Mouse (Mus musculus) G1E (cell line): ENCODE results near the gene Anp32b. TPM values are rescaled to one million over a fixed set of nuclear protein-coding genes. Genes with fewer than 3 reads are reported as not detected.

Source experiments
- ATAC-seq: 2 replicates; pipeline ENCODE4 v1.8.0; 2016; ENCODE audit warnings: mild to moderate bottlenecking; ENCODE audit not compliant: insufficient number of reproducible peaks, poor library complexity, low FRiP score, severe bottlenecking; ENCODE audit errors: extremely low read depth
- DNase-seq: peaks from one replicate; pipeline ENCODE4 v3.0.0; 2012; ENCODE audit warnings: low spot score
- H3K27me3 ChIP-seq: 2 replicates; pipeline ENCODE4 v1.6.1; 2012; ENCODE audit warnings: mild to moderate bottlenecking, low read length, inconsistent platforms; ENCODE audit not compliant: insufficient read depth
- H3K36me3 ChIP-seq: replicated peaks from 2 replicates; pipeline ENCODE3; 2012; ENCODE audit warnings: mild to moderate bottlenecking, inconsistent platforms
- H3K4me1 ChIP-seq: 2 replicates; pipeline ENCODE4 v1.6.1; 2012; ENCODE audit warnings: low read depth, low read length, inconsistent platforms, mixed read lengths; ENCODE audit not compliant: insufficient read depth
- H3K4me3 ChIP-seq: 2 replicates; pipeline ENCODE4 v1.5.1; 2012; ENCODE audit warnings: low read depth, mild to moderate bottlenecking, inconsistent platforms, low read length, moderate library complexity, mixed read lengths
- H3K9me3 ChIP-seq: replicated peaks from 2 replicates; pipeline ENCODE4 v1.6.1; 2012; ENCODE audit warnings: inconsistent platforms
- CTCF ChIP-seq: IDR thresholded peaks from 2 replicates; pipeline ENCODE4 v1.5.1; 2012; ENCODE audit warnings: low read depth, low read length, inconsistent platforms, mixed read lengths
- GATA1 ChIP-seq: IDR thresholded peaks from 2 replicates; pipeline ENCODE4 v1.6.1; 2012; ENCODE audit warnings: borderline replicate concordance, low read length, inconsistent platforms, mixed read lengths
- GATA2 ChIP-seq: IDR thresholded peaks from 2 replicates; pipeline ENCODE4 v1.6.1; 2012; ENCODE audit warnings: low read depth, low read length, inconsistent platforms, borderline replicate concordance
- POLR2AphosphoS5 ChIP-seq: IDR thresholded peaks from 2 replicates; pipeline ENCODE4 v1.6.1; 2012; ENCODE audit warnings: low read depth, low read length, inconsistent platforms; ENCODE audit not compliant: insufficient replicate concordance
- TAL1 ChIP-seq: conservative IDR thresholded peaks from 2 replicates; pipeline ENCODE4 v1.6.1; 2012; ENCODE audit warnings: low read depth, low read length, inconsistent platforms, mixed read lengths
- polyA plus RNA-seq: library from polyadenylated mRNA; stranded (reverse); fragments of >175 nt; gene quantifications from 2 replicates; pipeline ENCODE4 v1.2.3, GENCODE M21; 2012
- total RNA-seq, 2 experiments: library from RNA; stranded (forward) in 1 of 2; stranded (reverse) in 1 of 2; fragments of 200-1000 nt in 1 of 2; fragments of >200 nt in 1 of 2; fragmentation: Nextera tagmentation in 1 of 2; gene quantifications; 2 replicates each; pipeline ENCODE4 v1.2.3; 2014 to 2017

The Anp32b gene
- total and polyA plus RNA-seq, 3 experiments, result 40.8 to 900 (median 728) TPM

DNA sequence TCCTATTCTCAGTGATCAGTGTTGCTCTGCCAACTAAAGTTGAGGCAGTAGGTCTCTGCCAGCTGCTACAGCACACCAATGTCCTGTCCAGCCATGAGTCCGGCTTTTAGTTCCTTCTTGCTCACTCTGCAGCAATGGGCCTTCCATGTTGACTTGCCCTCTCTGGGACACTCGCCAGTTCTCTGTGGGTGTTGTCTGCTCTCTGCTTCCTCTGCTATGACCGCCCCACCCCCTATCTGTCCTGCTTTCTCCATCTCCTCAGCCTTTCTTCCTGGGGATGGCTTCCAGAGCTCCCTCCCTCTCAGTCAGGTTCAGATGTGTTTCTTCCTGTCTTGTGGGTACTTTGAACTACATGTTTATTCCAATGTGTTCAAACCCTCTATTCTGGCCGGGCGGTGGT is 36.6 kb downstream of the Anp32b start:
- ATAC-seq (no peak), DNase-seq (no peak)
- TF ChIP-seq TAL1 (no peak), POLR2AphosphoS5 (no peak), CTCF (no peak), GATA2 (no peak), GATA1 (no peak)
- Histone ChIP-seq H3K4me3 (no peak overlapping the region), H3K9me3 (no peaks in the 10 kb centered on the region), H3K27me3 (no peaks in the 10 kb centered on the region), H3K36me3 (peaks cover 20% of the 10 kb centered on the region), H3K4me1 (peaks cover 56% of the 10 kb centered on the region)

DNA sequence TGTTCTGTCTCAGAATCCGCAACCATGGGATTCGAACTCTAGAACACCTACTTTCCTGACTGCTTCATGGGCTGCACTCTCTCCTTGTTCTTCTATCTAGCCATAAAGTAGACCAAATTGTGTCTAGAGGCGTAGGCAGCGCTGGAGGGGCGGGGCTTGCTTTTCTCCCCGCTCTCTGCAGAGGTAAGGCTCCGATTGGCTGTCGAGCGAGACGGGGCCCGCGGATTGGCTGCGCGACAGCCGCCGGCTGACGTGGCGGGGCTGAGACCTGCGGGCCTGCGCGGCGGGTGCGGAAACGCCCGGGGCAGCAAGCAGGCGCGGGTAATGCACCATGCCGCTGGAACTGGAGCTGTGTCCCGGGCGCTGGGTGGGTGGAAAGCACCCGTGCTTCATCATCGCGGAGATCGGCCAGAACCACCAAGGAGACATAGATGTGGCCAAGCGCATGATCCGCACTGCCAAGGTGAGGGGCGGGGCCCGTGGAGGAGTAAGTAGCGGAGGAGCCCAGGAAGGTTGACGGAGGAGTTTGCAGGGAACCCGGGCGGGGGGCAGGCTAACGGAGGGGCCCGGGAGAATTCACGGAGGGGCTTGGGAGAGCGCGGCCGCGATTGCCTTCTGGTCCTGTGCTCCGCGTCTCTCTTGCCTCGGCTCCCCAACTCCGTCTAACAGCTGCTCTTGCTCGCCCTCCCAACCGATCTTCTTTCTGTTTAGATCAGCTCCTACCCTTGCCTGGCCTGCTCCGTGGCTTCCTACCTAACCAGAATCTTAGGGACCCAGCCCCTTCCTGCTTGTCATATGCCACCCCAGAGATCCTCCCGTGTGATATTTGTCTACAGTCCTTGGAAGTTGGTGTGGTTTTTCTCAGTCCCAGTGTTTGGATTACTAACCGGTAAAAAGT is 38.6 kb downstream of the Anp32b start, which contains the start of gene Nans:
TSS of gene Nans (plus strand) at position 221 of the 898 bp plus-strand sequence.
- Histone ChIP-seq H3K36me3 (peaks cover 39% of the 10 kb centered on the region), H3K9me3 (no peaks in the 10 kb centered on the region), H3K27me3 (no peaks in the 10 kb centered on the region), H3K4me1 (peaks cover 43% of the 10 kb centered on the region), H3K4me3 (peak within 1 kb of the TSS; percentile 95)
- DNase-seq (peak; percentile 95), ATAC-seq (peak; percentile 82)
- TF ChIP-seq TAL1, result no peak

DNA sequence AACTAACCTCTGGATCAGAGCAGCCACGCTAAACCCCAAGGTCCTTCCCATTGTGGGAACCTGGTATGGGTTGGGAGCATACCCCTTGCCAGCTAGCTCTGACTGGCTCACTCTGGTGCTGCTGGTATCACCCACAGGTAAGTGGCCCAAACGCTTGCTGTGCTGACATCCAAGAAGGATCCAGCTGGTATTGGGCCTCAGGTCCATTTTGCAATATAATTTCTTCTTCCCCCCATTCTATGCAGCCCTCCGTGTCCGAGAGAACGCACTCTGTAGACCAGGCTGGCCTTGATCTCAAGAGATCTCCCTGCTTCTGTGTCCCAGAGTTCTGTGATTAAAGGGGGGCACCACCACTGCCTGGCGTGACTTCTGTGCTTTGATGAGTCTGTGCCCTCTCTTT is 42.4 kb downstream of the Anp32b start:
- Histone ChIP-seq H3K36me3 (peaks cover 74% of the 10 kb centered on the region), H3K27me3 (no peaks in the 10 kb centered on the region), H3K4me3 (no peak overlapping the region), H3K4me1 (peaks cover 25% of the 10 kb centered on the region), H3K9me3 (no peaks in the 10 kb centered on the region)
- ATAC-seq (no peak), DNase-seq (no peak)
- TF ChIP-seq TAL1 (no peak), POLR2AphosphoS5 (no peak), GATA1 (no peak), GATA2 (no peak), CTCF (no peak)

DNA sequence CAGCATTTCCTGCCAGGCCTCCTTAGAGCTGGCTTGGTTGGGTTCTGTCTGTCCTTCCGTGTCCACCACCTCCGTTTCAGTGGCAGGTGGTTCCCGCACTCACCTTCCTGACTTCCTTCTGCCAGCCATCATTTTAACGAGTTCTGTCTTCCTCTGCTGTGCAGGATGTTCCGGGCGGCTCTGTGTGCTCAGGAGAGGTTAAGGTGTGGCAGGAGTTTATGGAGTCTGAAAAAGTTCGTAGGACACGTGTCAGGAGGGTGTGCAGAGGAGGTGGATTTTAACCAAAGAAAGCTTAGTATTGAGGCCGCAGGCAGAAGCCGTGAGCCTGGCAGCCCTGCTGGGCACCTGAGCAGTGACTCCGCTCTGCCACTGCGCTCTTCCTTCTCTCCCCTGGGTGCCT is 44.8 kb downstream of the Anp32b start:
- TF ChIP-seq TAL1 (no peak), GATA2 (no peak), POLR2AphosphoS5 (no peak), GATA1 (no peak), CTCF (no peak)
- Histone ChIP-seq H3K4me1 (peaks cover 23% of the 10 kb centered on the region), H3K4me3 (no peak overlapping the region), H3K9me3 (no peaks in the 10 kb centered on the region), H3K36me3 (peaks cover 97% of the 10 kb centered on the region), H3K27me3 (no peaks in the 10 kb centered on the region)
- DNase-seq (no peak), ATAC-seq (no peak)

DNA sequence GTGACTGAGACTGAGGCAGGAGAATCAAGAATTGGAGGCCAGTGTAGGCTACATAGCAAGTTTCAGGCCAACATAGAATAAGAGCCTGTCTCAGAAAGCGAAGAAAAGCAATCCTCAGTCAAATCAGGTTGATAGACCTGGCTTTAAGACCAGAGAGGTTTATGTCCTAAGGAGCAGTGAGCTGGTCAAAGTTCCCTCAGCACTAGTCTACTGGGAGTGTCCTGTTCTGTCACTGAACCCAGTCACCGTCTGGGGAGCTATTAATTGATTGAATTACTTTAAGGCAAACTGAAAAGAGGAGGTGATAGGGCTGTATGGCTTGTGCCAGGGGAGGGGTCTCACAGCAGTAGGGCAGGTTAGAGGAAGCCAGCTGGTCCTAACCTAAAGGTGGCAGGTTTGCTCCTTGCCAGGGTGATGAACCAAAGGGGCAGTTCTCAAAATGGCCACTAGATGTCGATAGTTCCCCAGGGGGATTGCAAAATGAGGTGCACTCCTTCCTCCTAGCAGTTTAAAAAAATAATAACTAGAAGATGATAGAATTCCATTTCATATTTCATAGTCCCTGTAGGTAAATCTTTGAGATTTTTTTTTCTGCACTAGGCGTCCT is 46.7 kb downstream of the Anp32b start:
- Histone ChIP-seq H3K4me3 (no peak overlapping the region), H3K36me3 (peaks cover 97% of the 10 kb centered on the region), H3K27me3 (no peaks in the 10 kb centered on the region), H3K4me1 (peaks cover 33% of the 10 kb centered on the region), H3K9me3 (no peaks in the 10 kb centered on the region)
- no peak for TF ChIP-seq TAL1
- TF ChIP-seq CTCF, result peak; percentile 100
- ATAC-seq (no peak), DNase-seq (peak; percentile 41)

DNA sequence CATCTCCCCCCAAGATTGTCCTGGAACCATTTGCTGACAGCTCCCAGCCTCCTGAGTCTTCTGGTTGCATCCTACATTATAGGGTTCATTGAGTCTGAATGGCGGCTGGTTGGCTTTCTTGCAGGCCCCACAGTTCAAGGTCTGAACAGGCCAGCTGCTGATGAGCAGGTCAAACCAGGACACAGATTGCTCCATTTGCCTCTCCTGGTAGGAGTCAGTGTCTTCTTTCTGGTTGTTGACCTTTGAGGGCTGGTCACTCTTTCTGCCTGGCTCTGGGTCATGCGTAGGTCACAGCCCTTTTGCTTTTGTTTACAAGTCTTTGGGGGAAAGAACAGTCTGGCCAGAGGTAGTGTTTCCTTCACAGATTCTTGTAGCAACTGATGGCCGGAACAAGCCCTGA is 47.8 kb downstream of the Anp32b start:
- Histone ChIP-seq H3K4me1 (peaks cover 44% of the 10 kb centered on the region), H3K36me3 (peaks cover 96% of the 10 kb centered on the region), H3K9me3 (no peaks in the 10 kb centered on the region), H3K4me3 (no peak overlapping the region), H3K27me3 (no peaks in the 10 kb centered on the region)
- DNase-seq (no peak), ATAC-seq (no peak)
- TF ChIP-seq CTCF (no peak), POLR2AphosphoS5 (no peak), GATA2 (no peak)
